Mouse (Mus musculus) intestine, embryonic 14.5 days (tissue): ENCODE results near the gene Qrich2. TPM values are rescaled to one million over a fixed set of nuclear protein-coding genes. Genes with fewer than 3 reads are reported as not detected.
A peak's percentile ranks its signal among the peaks of the same experiment; 100 is the strongest.

Experiments used
- ATAC-seq: fragments of 200-750 bp; cut with Nextera tagmentation; replicated peaks from 2 replicates; pipeline ENCODE4 v1.8.0; 2017; ENCODE audit warnings: low read depth, moderate number of reproducible peaks, moderate TSS enrichment, moderate library complexity; ENCODE audit not compliant: low FRiP score, low TSS enrichment
- DNase-seq: peaks from one replicate; pipeline ENCODE4 v3.0.0-alpha.2; 2018; ENCODE audit warnings: low spot score
- H3K27ac ChIP-seq: fragments of 300-500 bp; sonication (generic); 2 replicates; pipeline ENCODE4 v1.5.1; 2014; ENCODE audit warnings: low read depth, mild to moderate bottlenecking, control low read depth
- H3K27me3 ChIP-seq: fragments of 300-500 bp; sonication (generic); replicated peaks from 2 replicates; pipeline ENCODE4 v1.6.1; 2014; ENCODE audit warnings: low read length, control low read depth; ENCODE audit not compliant: control insufficient read depth, insufficient read depth
- H3K36me3 ChIP-seq: fragments of 300-500 bp; sonication (generic); 2 replicates; pipeline ENCODE4 v1.6.1; 2014; ENCODE audit warnings: low read length, control low read depth; ENCODE audit not compliant: control insufficient read depth, insufficient read depth
- H3K4me1 ChIP-seq: fragments of 300-500 bp; sonication (generic); replicated peaks from 2 replicates; pipeline ENCODE4 v1.6.1; 2014; ENCODE audit warnings: low read length, control low read depth, mixed read lengths; ENCODE audit not compliant: control insufficient read depth, insufficient read depth
- H3K4me2 ChIP-seq: fragments of 300-500 bp; sonication (generic); 2 replicates; pipeline ENCODE4 v1.6.1; 2014; ENCODE audit warnings: low read length
- H3K4me3 ChIP-seq: fragments of 300-500 bp; sonication (generic); 2 replicates; pipeline ENCODE4 v1.5.1; 2014; ENCODE audit warnings: low read depth, low read length, control low read depth, mixed read lengths
- H3K9ac ChIP-seq: fragments of 300-500 bp; sonication (generic); 2 replicates; pipeline ENCODE4 v1.6.1; 2014; ENCODE audit warnings: mild to moderate bottlenecking, low read length
- H3K9me3 ChIP-seq: fragments of 300-500 bp; sonication (generic); 2 replicates; pipeline ENCODE4 v1.6.1; 2016; ENCODE audit warnings: low read length, control low read depth; ENCODE audit not compliant: control insufficient read depth
- WGBS: fragments of 180-500 bp; shearing (Covaris S2); extraction: QIAGEN DNeasy Blood & Tissue Kit; methylation state at CpG from one replicate; pipeline ENCODE4 v1.1.7; 2014; 5-methylcytosine and 5-hydroxymethylcytosine counted together
- polyA plus RNA-seq: library from polyadenylated mRNA; unstranded; fragments of >200 nt; fragmentation: Nextera tagmentation; extraction: Ambion mirVana; gene quantifications from 2 replicates; pipeline ENCODE4 v1.2.1, GENCODE M21; 2014

Gene Qrich2
- polyA plus RNA-seq, 1 experiment from 2014 or later, result 0.15 TPM

DNA sequence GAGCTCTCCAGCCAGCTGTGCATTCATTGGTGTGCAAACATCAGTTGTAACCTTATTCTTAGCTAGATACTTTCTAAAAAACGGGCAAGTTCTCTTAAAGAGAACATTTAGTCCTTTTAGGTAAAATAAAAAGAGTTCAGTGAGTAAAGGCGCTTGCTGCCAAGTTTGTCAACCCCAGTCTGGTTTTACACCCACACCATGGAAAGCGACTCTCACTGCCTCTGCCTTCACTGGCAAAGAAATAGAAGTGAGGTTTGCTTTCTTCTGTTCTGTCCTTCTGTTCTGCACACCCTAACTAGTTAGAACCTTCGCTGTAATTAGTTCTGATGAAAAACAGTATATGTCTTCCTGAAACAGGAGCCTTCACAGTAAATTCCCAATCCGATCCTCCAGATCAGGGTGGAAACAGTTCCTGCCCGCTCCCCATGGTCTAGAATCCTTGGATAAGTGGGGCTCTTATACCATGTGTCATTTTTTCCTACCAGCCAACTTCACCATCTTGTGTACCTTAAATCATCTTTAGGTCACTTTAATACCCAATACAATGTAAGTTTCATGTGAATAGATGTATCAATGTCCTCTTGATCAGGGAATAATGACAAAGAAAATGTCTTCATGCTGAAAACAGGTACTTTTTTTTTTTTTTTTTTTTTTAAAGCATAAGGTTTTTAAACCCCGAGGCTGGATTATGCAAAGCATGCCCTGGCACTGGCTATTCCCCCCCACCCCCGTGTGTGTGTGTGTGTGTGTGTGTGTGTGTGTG, 33.3 kb downstream of the Qrich2 start:
- no peak overlapping the region for H3K9ac ChIP-seq
- peak overlapping the region; percentile 46; the same call in 1 of the 2 replicates for H3K4me2 ChIP-seq
- peaks cover 20% of the 10 kb centered on the region for H3K36me3 ChIP-seq
- ATAC-seq (no peak), DNase-seq (no peak)
- H3K4me3 ChIP-seq, result no peak overlapping the region
- H3K4me1 ChIP-seq, result peaks cover 39% of the 10 kb centered on the region
- WGBS, result 69% methylated on average over 8 of the region's 8 CpGs
- H3K9me3 ChIP-seq, result no peaks in the 10 kb centered on the region
- H3K27me3 ChIP-seq, result no peaks in the 10 kb centered on the region
- H3K27ac ChIP-seq, result peak overlapping the region; percentile 79

DNA sequence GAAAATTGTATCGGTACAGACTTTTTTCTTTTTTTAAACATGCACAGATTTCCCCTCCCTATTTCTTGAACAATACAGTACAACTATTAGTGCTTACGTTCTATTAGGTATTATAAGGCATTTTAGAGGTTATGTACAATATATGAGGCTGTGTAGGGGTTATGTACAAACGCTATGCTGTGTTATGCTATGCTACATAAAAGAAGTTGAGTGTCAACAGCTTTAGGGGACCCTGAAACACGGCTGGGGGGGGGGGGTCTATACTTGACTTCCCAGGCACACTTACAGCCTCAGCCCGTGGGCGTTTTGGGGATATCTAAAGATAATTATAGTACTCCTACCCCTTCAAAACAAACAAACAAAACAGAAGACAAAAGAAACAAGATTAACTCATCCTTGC, 33.9 kb downstream of the Qrich2 start:
- 61% methylated on average over 6 of the region's 6 CpGs for WGBS
- Histone ChIP-seq H3K27me3 (no peaks in the 10 kb centered on the region), H3K36me3 (peaks cover 14% of the 10 kb centered on the region), H3K4me3 (no peak overlapping the region), H3K27ac (peak overlapping the region; percentile 79), H3K4me2 (0 out of 2 replicates have a peak overlapping the region, but pooled peaks have one; percentile 9), H3K9me3 (no peaks in the 10 kb centered on the region), H3K4me1 (peaks cover 37% of the 10 kb centered on the region), H3K9ac (no peak overlapping the region)
- no peak for DNase-seq
- ATAC-seq, result no peak

DNA sequence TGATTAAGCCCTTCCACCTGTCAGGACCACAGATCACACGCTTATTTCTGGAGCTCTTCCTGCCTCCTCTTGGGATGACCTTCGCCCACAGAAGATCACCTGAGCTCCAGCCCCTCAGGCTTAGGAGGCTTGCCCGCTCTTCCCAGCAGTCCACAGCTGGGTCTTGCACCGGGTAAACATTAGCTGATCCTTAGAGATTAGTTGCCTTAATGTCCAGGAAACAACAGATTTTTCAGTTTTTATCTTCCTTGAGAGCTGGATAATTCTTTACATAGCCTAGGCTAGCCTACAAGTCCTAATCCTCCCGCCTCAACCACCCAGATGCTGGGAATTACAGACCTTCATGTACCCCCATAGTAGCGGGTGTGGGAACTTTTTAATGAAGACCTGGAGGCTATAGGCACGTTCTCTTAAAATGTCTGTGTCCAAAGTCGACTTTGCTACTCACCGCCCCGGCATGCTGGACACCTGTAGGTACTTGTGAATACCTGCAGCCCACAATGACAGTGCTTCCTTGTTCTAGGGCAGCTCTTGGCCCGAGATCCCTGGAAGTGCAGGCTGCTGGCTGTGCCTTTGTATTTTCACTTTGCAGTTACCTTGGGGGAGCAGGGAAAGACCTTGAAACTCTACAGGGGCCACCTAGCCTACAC, 34.5 kb downstream of the Qrich2 start:
- Histone ChIP-seq H3K9me3 (no peaks in the 10 kb centered on the region), H3K36me3 (peaks cover 9% of the 10 kb centered on the region), H3K27me3 (no peaks in the 10 kb centered on the region), H3K4me3 (no peak overlapping the region), H3K4me1 (peaks cover 32% of the 10 kb centered on the region), H3K9ac (0 out of 2 replicates have a peak overlapping the region, but pooled peaks have one; percentile 11), H3K27ac (peak overlapping the region; percentile 79), H3K4me2 (peak overlapping the region; percentile 20; the same call in 1 of the 2 replicates)
- ATAC-seq (no peak; the same call in 1 of the 2 replicates), DNase-seq (no peak)
- 45% methylated on average over 11 of the region's 11 CpGs for WGBS

DNA sequence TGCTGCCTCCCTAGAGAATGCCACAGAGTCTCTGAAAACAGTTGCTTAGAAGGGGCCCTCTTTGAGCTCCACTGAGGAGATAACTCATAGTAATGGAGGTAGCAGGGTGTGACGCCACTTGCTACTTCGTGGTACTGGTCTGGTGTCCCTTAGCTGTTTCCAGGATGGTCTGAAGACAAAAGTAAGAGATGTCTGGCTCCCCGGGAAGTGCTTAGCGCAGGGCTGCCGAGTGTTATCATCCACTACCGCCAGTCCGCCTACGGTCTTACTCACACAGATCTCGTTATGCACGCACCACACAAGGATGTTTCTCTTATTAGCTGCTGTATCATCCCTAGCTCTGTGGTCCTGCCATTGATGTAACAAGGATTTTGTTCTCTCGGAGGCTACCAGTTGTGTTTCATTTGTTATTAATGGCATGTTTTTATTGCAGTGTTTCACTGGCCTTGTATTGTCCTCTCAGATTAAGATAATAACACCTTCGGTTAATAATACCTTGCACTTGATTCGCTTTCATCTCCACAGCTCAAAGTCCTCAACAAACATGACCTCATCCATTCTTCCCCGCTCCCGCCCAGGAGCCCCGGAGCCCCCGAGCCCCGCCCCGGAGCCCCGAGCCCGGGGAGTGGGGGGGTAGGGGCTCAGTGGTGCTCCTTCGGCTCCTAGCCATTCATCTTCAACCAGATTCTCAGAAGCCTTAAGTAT, 35.2 kb downstream of the Qrich2 start:
- 36% methylated on average over 22 of the region's 22 CpGs for WGBS
- no peak; the same call in 1 of the 2 replicates for ATAC-seq
- Histone ChIP-seq H3K4me3 (no peak overlapping the region), H3K27me3 (no peaks in the 10 kb centered on the region), H3K4me1 (peaks cover 25% of the 10 kb centered on the region), H3K27ac (peak overlapping the region; percentile 79), H3K36me3 (peaks cover 2% of the 10 kb centered on the region; the same call in 1 of the 2 replicates), H3K9me3 (no peaks in the 10 kb centered on the region), H3K4me2 (peak overlapping the region; percentile 20; the same call in 1 of the 2 replicates), H3K9ac (0 out of 2 replicates have a peak overlapping the region, but pooled peaks have one; percentile 11)
- no peak for DNase-seq

DNA sequence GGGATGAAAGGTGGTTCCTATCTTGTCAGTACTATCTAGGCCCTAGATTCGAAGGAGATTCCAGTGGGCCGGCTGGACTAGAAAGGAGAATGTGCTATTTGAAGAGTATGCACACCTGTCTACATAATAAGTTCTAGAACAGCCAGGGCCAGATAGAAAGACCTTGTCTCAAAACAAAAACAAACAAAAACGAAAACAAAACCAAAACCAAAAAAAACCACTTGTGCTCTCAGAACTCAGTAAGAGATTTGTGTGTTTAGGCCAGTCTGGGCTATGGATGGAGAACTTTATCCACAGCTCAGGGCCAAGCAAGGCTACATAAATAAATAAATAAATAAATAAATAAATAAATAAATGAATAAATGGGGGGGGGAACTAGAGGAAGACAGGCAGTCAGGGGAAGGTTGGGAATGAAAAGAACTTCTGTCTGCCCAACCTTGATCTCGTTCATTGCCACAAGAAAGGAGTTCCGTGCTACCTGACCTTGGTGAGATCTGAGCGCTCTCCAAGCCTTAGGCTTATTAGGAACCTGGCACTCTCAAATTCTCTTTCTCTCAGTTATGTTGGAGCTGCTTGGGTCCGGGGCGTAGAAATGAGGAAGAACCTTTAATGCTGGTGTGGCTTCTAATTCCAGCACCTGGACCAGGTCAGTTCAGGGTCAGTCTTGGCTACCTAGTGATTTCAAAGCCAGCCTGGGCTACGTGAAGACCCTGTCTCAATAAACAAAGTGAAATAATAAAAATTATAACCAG, 36.0 kb downstream of the Qrich2 start:
- no peak overlapping the region for H3K9ac ChIP-seq

DNA sequence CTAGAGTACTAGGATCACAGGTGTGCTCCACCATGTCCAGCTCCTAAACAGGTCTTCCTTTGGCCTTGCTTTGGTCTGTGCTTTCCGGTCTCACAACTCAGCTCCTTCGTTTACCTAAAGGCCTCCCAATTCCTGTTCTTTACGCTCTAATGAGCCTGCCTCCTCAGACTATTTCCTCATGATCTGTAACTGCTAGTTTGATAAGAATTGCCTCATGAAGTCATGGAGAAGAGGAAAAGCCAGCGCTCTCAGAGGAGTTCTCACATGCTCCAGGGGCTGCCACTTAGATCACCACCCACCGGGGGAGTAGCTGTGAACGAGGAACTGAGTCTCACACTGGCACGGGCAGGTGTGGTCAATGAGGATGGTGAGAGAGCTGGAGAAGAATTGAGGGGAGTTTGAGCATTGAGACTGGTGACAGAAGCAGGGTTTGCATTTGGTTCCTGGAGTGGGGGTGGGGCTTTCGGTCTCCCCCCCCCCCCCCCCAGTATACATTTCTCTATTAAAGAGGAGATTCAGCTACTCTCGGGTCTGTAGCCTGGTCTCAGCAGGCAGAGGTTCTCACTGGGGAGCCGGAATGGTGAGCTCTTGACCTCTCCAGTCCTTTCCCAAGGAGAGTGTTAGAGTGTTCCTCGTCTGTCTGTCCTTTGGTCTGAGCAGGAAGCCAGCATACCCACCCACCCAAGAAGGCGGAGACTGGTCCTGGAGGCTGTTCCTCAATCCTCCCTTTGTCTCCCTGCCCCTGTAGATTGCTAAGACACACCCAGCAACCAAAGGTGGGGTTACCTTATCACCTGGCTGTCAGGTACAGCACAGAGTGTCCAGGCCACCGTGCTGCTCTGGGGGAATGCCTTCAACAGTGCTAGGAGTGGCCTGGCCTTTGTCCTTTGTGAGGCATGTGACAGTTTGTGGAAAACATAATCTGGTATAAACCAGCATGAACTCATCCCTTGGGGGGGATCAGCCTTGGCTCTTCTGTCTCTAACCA, 36.9 kb downstream of the Qrich2 start:
- Histone ChIP-seq H3K9ac (no peak overlapping the region), H3K4me1 (peaks cover 17% of the 10 kb centered on the region), H3K4me3 (no peak overlapping the region), H3K9me3 (no peaks in the 10 kb centered on the region), H3K4me2 (no peak overlapping the region), H3K27ac (peak overlapping the region; percentile 86), H3K36me3 (no peaks in the 10 kb centered on the region), H3K27me3 (no peaks in the 10 kb centered on the region)
- DNase-seq, result no peak
- 38% methylated on average over 12 of the region's 13 CpGs for whole genome bisulfite sequencing
- ATAC-seq, result peak; percentile 69

More for the DNA sequence above, 36.0 kb downstream of the Qrich2 start:
- no peak for DNase-seq
- Histone ChIP-seq H3K4me2 (peak overlapping the region; percentile 20; the same call in 1 of the 2 replicates), H3K36me3 (no peaks in the 10 kb centered on the region), H3K4me3 (no peak overlapping the region), H3K9me3 (no peaks in the 10 kb centered on the region), H3K27me3 (no peaks in the 10 kb centered on the region), H3K4me1 (peaks cover 17% of the 10 kb centered on the region), H3K27ac (peak overlapping the region; percentile 79)
- ATAC-seq, result no peak
- WGBS, result 74% methylated on average over 9 of the region's 9 CpGs

DNA sequence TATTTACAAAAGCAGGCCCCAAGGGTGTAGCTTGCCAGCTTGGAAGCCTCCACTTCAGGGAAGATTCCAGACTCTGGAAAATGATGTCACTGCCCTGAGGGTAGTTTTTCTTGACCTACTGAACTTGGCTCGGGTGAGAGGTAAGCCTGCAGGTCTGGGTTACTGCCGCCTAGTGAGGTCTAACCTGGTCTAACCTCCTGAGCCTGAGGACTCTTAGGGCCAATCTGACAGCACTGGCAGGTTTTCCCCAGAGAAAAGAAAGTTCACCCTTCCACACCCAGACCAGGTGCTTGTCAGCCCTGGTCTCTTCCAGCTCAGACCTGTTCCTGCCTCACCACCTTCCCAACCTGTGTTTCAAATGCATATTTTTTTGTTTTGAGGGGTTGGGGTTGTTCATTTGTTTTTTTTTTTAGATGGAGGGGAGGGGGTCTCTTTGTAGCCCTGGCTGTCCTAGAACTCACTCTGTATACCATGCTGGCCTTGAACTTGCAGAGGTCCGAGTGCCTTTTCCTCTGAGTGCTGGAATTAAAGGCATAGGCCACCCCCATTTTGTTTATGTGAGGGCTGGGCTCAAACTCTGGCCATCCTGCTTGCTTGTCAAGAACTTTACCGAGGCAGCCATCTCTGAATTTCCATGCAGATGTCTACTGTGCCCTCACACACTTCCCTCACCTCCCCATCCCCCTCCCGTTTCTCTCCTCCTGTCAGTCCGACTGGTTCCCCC, 39.0 kb downstream of the Qrich2 start:
- Histone ChIP-seq H3K9me3 (no peaks in the 10 kb centered on the region), H3K4me2 (no peak overlapping the region), H3K27me3 (no peaks in the 10 kb centered on the region), H3K4me3 (no peak overlapping the region), H3K36me3 (no peaks in the 10 kb centered on the region), H3K4me1 (peaks cover 14% of the 10 kb centered on the region), H3K27ac (no peak overlapping the region), H3K9ac (no peak overlapping the region)
- 70% methylated on average over 6 of the region's 6 CpGs for WGBS
- DNase-seq, result no peak
- no peak for ATAC-seq
